Mouse (Mus musculus) cerebellum, postnatal 4 days (tissue): ENCODE data around the gene Dapk2.
A peak's percentile ranks its signal among the peaks of the same experiment; 100 is the strongest.
"Not testable (repeated sequence)": the region's sequence is repeated elsewhere in the genome, so short reads cannot be mapped to it uniquely, and the experiment has no call there.

Source experiments
- DNase-seq, 2 experiments: peaks; one replicate each; pipeline ENCODE4 v3.0.0; 2022; ENCODE audit warnings: low spot score in 2 of 2, mixed read lengths in 1 of 2

The Dapk2 gene

DNA sequence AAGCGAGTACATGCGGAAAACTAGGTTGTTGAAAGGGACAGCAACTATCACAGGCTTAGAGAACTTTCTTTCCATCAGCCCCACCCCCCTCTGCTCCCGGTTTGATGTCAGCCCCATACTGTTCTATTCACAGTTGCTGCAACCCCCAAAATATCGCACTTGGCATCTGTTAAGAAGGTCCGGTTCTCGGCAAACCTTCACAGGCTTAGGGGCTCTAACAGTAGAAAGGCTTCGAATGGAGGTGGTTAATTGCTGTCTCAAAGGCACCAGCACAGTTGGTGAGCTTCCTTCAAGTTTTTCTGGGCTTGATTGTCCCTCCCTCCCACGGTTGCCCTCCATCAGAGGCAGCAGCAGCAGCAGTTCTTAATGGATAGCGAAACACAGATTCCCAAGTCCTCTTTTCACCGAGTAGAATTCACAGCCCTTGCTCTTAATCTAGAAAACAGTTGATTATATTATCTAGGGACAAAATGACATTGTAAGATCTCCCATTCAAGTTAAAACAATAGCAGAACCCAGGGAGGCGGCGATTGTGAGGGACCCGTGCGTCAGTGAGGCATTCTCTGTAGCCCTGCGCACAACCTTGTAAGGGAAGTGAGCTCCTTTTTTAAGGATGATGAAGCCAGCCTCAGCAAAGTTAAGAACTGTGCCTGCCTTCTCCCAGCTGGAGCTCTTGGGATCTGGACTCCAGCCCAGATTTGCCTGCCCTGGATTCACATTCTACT, 117.4 kb downstream of the Dapk2 start:
- peak in 1 of 2 experiments; percentile 27 for DNase-seq

DNA sequence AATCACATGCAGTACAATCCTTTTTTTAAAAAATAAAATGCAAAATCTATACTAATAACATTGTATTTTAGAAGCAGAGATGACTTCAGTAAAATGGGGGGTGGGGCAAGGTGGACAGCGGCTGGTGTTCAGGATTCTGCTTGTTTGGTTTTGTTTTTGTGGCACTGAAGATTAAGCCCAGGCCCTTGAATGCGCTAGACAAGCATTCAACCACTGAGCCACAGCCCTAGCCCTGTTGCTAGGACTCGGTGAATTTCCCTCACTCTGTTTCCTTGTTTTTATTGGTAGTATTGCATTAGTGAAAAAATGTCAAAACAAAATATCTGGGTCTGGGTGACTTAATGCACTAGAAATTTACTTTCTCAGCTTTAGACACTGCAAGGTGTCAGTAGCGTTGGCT, 118.0 kb downstream of the Dapk2 start:
- no peak for DNase-seq

DNA sequence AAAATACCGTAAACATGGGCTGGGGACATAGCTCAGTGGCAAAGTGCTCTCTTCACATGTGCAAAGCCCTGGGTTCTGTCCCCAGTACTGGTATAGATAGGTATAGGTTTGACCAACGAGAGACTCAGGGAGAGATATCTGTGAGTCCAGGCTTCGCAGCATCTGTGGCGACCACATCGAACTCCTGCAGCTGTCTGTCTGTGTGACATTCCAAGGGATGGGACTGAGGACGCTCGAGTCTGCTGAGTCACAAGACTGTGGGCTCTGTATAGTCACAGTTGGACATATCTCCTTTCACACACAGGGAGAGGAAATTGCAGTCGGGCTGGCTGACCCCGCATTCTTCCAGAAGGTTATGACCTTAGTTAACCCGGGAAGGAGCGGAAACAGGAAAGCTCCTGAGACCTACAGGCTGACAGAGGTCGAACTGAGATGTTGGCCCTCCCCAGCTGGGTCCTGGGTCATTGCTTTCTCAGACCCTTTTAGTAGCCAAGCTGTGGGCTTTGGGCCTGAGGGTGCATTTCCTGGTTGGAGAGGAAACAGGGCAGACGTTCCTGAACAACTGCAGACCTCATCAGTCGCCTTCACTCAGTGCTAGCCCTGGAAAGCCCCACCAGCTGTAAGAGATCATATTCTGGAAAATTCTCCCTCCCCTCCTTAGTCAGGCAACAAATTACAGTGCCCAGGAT, 118.8 kb downstream of the Dapk2 start:
- no peak for DNase-seq

DNA sequence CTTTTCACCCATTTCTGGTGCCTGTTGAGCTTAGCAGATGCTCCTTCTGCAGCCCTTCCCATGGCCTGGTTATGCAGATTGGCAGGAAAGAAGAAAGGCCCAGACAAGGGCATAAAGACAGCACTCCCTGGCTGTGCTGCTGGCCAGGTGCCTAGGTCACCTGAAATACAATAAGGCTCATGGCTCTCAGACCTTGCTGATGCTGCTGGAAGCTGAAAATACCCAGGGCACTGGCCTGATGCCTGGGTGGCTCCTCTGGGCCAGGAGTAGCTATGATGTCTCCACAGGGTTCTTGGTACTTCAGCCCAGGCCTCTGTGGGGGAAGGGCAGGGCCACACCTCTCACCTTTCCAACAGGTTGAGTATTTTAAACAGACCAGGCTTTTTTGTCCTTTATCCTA, 121.6 kb downstream of the Dapk2 start:
- DNase-seq, result no peak

DNA sequence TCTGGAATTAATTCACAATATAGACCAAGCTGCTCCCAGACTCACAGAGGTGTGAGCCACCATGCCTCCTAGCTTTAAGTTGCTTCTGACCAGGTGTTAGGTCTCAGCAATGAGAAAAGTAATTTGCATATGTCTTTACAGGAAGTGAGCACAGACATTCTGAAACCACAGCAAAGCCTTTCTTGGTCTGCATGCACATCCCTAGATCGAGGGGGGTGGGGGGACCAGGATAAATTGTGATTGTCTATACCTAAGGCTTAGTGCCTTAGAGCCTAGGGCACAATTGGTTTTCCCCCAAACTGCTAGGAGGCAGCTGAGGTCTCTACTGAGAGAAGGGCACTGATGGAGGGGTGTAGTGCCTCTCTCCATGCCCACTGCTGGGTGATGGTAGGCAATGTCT, 122.5 kb downstream of the Dapk2 start:
- no peak for DNase-seq

DNA sequence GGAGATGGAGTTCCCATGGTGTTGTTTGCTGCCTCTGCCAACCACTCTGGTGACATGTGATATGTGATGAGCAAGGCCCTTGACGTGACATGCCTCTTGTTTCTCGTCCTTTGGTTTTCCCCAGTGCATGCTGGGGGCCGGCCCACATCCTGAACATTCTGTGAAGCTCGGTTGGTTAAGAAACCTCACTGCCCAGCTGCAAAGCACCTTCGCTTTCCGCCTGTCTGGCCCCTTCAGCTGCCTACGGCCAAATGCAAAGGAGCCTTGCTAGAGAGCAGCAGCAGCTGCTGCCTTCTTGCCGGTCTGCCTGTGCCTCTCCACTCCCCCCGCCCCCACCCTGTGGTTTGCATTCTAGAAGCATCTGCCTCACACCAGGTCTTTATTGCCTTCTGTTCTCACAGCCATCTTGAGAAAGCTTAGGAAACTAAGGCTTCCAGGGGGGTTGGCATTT, 123.5 kb downstream of the Dapk2 start:
- DNase-seq, result no peak

DNA sequence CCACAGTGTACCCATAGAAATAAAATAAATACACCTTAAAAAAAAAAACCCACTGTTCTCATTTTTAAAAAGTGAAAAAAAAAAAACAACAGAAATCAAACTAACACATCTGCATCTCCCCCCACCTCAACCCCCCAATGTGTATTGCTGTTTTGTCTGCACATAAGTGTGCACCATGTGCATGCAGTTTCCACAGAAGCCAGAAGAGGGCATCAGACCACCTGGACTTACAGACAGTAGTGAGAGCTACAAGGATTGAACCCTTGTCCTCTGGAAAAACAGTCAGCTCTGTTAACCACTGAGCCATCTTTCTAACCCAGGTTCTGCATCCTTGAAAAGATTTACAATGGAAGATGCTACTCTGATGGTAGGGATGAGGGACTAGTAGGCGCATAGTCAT, 124.6 kb downstream of the Dapk2 start:
- no peak for DNase-seq

DNA sequence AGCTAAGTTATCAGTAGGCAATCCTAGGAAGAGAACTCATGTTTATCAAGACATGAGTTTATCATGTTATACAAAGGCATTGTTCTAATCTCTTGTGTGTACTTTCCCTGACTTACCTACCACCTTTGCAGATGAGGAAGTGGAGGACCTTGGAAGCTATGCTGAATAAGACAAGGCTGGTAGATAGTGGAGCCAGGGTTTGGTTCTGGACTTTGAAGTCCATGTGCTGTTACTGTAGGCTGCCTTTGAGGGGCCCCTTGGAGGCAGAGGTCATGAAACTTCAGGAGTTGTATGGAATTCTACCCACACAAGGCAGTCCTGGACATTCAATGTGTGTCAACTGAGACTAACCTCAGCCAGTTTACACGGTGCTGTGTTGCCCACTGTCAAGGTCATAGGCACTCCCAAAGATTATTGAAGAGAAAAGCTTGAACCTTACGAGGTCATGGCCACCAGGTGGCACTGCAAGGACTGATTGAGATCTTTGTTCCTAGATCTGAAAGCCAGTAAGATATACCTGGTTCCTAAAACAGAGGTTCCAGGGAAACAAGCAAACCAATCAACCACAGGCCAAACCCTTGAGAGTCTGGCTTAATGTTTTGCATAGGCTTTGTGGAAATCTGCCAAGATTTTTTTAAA, 125.7 kb downstream of the Dapk2 start:
- peak; percentile 52 to 69 for DNase-seq

DNA sequence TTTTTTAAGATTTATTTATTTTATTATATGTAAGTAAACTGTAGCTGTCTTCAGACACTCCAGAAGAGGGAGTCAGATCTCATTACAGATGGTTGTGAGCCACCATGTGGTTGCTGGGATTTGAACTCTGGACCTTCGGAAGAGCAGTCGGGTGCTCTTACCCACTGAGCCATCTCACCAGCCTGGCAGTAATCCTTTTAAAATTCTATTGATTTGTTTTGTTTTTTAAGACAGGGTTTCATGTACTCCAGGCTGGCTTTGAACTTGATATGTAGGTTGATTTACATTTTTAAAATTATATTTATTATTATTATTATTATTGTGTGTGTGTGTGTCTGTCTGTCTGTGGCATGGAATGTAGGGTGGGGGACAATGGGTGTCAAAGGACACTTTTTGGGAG, 127.2 kb downstream of the Dapk2 start:
- DNase-seq, result not testable (repeated sequence)

DNA sequence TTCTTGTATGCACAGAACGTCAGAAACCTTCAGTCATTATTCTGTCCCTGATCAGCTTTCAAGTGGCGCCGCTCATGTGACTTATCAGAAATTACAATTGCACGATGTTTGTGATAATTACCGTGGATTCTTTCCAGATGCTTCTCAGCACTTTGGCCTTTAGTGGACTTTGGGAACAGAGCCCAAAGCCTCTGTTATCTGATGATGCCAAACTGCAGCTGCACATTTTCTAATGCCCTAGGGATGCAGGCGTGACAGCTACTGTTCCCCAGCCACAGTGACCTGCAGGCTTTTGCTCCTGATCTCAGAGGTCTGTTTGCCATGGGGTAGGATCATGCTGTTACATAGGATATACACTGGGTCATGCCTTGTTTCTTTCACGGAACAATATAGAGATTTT, 127.9 kb downstream of the Dapk2 start:
- DNase-seq, result no peak

DNA sequence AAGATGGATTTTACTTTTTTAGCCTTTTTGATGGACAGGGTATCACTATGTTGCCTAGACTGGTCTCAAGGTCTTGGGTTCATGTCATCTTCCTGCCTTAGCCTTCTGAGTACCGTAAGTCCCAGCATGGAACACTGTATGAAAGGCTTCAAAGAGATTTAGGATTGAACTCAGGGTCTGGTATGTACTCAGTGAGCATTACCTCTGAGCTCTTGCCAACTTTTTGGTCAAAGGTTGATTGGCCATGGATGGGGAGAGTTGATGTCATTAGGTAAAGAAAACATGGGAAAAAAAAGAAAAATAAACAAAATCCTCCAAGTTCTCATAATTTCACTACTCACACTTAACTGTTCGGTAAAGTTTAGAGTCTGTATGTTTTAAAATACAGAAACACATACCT, 132.7 kb downstream of the Dapk2 start:
- no peak for DNase-seq

DNA sequence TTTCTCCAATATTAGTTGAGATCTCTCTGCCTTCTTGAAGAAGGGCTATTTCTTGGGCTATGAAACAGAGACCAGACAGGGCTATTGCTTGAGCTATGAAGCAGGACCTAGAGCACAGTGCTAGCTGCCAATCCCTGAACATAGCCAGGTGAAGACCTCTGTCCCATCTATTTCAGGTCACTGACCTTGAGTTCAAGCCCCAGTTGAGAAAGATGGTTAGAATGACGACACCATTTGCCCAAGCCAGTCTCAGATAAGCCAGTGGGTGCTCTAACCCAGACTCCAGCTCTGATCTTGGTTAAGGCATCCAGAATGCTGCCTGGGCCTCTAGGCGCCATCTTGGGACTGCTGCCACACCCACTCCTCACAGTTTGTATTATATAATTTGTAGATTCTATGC, 135.3 kb downstream of the Dapk2 start:
- DNase-seq, result no peak

DNA sequence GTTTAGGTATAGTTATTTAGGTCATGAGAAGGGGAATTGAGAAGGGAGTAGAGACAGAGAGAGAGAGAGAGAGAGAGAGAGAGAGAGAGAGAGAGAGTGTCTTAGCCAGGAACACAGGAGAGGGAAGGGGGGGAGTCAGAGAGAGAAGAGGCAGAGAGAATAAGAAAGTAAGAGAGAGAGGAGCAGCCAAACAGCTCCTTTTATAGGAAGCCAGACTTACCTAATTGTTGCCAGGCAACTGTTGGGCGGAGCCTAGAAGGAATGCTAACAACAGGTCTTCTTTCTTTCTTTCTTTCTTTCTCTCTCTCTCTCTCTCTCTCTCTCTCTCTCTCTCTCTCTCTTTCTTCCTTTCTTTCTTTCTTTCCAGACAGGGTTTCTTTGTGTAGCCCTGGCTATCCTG, 136.2 kb downstream of the Dapk2 start:
- DNase-seq, result no peak

DNA sequence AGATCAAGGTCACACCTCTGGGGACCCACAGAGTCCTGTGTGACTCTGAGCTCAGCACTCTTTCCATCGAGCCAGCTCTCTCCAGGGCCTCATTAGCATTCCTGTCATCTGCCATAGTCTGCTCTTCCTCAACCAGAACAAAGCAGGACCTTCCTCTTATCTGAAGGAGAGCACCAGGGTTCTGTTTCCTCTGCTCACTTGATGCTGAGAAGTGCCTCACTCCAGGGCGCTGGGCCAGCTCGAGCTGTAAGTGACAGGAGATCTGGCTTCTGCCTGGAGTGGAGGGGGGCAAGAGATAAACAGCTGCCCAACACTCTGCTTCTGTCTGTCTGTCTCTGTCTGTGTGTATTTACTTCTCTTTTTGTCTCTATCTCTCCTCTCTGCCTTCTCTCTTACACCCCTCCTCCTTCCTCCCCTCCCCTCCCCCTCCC, 137.0 kb downstream of the Dapk2 start:
- DNase-seq, result no peak

DNA sequence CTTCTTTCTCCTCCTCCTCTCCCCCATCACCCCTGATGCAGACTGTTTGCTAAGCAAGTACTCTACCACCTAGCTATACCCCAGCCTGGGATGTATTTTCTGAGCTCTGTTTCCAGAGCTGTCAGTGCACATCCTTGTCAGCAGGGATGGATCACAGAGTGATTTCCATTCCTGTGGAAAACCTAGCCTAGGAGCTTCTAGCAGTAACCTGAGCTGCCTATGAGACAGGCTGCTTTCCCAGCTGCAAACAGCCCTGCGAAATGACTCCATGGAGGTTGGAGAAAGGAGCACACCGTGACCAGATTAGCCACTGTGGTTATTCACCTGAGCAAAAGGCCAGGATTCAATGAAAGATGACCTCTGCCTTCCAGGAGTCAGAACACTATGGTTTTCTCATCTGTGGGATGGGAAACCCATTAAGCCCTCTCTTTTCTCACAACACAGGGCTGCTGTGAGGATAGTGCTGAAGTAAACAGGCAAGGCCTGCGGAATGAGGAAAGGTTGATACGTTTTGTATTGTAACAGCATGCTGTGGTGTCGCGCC, 137.6 kb downstream of the Dapk2 start:
- no peak for DNase-seq

DNA sequence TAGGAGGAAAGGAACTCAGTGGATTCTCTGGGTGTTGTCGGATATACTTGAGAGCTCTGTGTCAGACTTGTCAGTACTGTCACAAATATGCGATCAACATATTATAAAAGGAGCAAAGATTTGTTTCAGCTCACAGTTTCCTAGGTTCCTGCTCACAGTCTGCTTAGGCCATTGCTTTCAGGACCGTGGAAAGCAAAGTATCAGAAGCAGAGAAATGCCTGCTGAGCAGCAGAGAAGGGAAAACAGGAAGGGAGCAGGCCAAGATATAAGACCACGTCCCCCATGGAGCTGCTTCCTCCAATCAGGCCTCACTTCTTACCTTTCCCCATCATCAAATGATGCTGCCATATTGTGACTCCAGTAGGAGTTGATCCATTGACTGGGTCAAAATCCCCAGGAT, 140.8 kb downstream of the Dapk2 start:
- no peak for DNase-seq

DNA sequence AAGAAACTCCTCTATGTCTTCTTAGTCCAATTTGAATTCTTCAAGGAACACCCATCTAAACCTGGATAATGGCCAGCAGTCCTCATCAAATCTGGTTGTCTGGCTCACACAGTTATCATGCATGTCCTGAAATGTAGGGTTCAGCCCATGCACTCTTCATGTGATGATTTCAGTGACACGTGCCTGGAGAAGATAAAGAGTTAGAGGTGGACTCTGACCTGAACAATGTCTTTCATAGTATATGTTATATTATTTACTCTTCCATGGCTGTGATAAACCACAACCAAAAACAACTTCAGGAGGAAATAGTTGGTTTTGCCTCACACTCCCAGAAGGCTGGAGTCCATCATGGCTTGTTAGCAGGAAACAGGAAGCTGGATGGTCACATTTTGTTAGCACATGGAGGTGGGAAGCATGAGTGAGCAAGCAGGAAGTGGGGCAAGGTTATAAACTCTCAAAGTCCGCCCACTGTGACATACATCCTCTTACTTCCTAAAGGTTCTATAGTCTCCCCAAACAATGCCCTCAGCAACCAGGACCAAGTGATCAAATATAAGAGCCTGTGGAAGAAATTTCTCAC, 142.5 kb downstream of the Dapk2 start:
- no peak for DNase-seq

DNA sequence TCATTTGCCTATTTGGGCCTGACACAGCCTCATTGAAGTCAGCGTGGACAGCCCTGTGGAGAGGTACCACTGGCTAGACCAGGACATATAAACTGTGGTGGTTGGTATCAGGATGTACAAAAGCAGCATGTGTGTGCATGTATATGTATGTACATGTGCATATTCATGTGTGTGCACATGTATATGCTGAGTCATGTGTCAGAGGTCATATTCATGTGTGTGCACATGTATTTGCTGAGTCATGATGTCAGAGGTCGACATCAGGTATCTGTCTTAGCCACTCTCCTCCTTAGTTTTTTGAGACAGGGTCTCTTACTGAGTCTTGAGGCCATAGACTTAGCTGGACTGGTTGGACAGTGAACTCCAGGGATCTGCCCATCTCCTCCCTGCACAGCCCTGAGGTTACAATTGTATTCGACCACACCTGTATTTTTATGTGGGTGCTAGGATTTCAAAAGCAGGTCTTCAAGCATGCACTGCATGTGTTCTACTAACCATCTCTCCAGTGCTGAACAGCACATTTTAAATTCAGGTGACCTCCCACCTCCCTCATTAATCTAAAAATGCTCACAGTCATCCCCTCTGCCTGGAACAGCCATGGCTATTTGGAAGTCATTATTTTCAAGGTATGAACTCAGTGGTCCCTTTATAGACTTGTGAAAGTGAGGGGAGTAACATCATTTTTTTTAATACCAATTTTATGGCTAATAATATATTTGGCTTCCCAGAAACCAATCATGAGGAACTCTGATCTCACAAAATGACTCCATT, 146.5 kb downstream of the Dapk2 start:
- DNase-seq, result no peak

DNA sequence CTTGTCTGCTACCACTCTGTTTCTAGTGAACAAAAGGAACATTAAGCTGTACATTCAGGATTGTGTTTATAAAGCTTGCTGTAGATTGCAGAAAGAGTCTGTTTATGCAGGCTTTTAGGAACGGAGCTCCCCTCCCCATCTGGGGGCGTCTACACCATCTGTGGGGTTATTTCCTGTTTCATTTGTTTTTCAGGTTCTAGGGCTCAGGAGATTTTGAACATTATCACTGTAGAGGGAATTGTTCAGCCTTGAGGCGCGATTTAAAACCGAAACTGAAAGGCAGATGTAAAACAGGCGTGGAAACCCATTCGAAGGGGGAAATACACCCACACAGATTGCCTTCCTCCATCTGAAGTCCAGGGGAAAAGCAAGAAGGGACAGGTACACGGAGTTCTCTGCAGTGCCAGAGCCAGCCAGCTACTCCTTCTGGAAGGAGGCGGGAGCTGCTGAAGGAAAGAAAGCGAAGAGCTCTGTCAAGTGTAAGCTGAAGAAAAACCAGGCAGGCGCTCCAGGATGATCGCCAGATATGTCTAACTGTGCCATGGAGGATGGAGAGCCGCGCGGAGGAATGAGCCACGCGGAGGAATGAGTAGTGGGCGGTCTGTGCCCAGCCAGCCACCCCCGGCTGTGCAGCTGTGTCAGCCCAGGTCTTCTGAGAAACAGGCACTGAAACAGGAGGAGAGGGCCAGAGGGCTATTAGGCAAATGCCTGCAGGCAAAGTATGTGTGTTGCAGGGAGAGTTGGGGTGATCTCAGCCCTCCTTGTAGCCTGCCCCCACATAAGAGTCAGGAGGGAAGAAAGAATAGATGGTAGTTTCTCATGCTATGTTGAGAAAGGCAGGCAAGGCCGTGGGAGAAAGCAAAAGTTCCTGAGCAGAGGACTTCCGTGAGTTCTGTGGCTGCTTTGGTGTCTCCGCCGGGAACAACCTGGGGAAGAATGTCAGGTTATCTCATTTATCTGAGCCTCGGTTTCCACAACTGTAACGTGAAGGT, 147.4 kb downstream of the Dapk2 start:
- DNase-seq, result peak; percentile 20 to 26

DNA sequence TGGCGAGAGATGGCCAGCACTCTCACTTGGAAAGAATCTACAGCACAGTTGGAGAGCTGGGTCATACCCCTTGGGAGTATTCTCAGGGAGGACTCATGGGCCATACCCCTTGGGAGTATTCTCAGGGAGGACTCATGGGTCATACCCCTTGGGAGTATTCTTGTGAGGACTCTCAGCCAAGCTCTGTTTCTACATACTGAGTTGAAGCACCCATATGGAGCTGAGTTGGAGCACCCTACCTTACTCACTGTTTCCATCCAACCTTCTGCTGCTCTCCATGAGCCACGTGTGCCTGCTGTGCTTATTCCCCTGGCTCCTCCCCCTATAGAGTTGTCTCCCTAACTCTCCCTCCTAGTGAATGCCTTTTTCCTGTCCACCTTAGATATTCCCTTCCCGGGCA, 148.4 kb downstream of the Dapk2 start:
- no peak for DNase-seq
